Mouse (Mus musculus) kidney, embryonic 14.5 days (tissue): ENCODE measurements around the gene Zfp335. TPM values are rescaled to one million over a fixed set of nuclear protein-coding genes. Genes with fewer than 3 reads are reported as not detected.

Experiments
- ATAC-seq: fragments of 200-750 bp; cut with Nextera tagmentation; 2 replicates; pipeline ENCODE4 v1.8.0; 2017; ENCODE audit warnings: moderate number of reproducible peaks, mild to moderate bottlenecking, moderate TSS enrichment, moderate library complexity; ENCODE audit not compliant: low FRiP score, low TSS enrichment
- H3K27ac ChIP-seq: fragments of 300-500 bp; sonication (generic); 2 replicates; pipeline ENCODE4 v1.5.1; 2014; ENCODE audit warnings: low read depth, mild to moderate bottlenecking, low read length, moderate library complexity, mixed read lengths
- H3K27me3 ChIP-seq: fragments of 300-500 bp; sonication (generic); 2 replicates; pipeline ENCODE4 v1.6.1; 2014; ENCODE audit warnings: mild to moderate bottlenecking, low read length; ENCODE audit not compliant: control insufficient read depth, insufficient read depth
- H3K36me3 ChIP-seq: fragments of 300-500 bp; sonication (generic); 2 replicates; pipeline ENCODE4 v1.6.1; 2014; ENCODE audit warnings: low read length, mixed read lengths; ENCODE audit not compliant: control insufficient read depth, insufficient read depth
- H3K4me1 ChIP-seq: fragments of 300-500 bp; sonication (generic); 2 replicates; pipeline ENCODE4 v1.6.1; 2014; ENCODE audit warnings: low read length, mixed read lengths; ENCODE audit not compliant: control insufficient read depth, insufficient read depth
- H3K4me2 ChIP-seq: fragments of 300-500 bp; sonication (generic); replicated peaks from 2 replicates; pipeline ENCODE4 v1.6.1; 2014; ENCODE audit warnings: low read depth, mild to moderate bottlenecking, low read length
- H3K4me3 ChIP-seq: fragments of 300-500 bp; sonication (generic); 2 replicates; pipeline ENCODE4 v1.5.1; 2014; ENCODE audit warnings: mild to moderate bottlenecking, low read length
- H3K9ac ChIP-seq: fragments of 300-500 bp; sonication (generic); 2 replicates; pipeline ENCODE4 v1.6.1; 2014; ENCODE audit warnings: low read depth, mild to moderate bottlenecking, low read length, moderate library complexity
- H3K9me3 ChIP-seq: fragments of 300-500 bp; sonication (generic); 2 replicates; pipeline ENCODE4 v1.6.1; 2016; ENCODE audit warnings: low read length; ENCODE audit not compliant: control insufficient read depth
- WGBS: fragments of 180-500 bp; shearing (Covaris S2); extraction: QIAGEN DNeasy Blood & Tissue Kit; methylation state at CpG from one replicate; pipeline ENCODE4 v1.1.7; 2014; 5-methylcytosine and 5-hydroxymethylcytosine counted together
- polyA plus RNA-seq: library from polyadenylated mRNA; unstranded; fragments of >200 nt; fragmentation: Nextera tagmentation; extraction: Ambion mirVana; gene quantifications from 2 replicates; pipeline ENCODE4 v1.2.1, GENCODE M21; 2014

The Zfp335 gene
- polyA plus RNA-seq, 1 experiment from 2014 or later = 13.8 TPM

DNA sequence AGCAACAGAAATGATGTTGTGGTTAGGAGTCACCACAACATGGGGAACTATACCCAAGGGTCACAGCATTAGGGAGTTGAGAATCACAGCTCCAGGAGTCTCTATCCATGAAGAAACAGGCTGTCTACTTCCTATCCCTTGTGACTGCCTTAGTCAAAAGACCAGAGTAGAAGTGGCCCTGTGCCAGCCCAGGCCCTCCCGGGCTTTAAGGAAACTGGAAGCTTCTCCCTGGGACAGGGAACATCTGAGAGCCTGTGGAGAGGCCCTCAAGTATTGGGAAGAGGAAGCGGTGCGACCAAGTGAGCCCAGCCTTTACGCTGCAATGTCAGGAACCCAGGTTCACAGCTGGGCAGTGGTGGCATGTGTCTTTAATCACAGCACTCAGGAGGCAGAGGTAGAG is 24.4 kb upstream of the Zfp335 start:
- no peaks in the 10 kb centered on the region for H3K9me3 ChIP-seq
- H3K4me3 ChIP-seq = no peak overlapping the region
- peaks cover 8% of the 10 kb centered on the region; the same call in 1 of the 2 replicates for H3K27me3 ChIP-seq
- ATAC-seq = no peak
- H3K9ac ChIP-seq = no peak overlapping the region
- H3K4me1 ChIP-seq = peaks cover 26% of the 10 kb centered on the region
- 87% methylated on average over 4 of the region's 4 CpGs for WGBS
- no peak overlapping the region for H3K4me2 ChIP-seq
- no peak overlapping the region for H3K27ac ChIP-seq
- no peaks in the 10 kb centered on the region for H3K36me3 ChIP-seq

DNA sequence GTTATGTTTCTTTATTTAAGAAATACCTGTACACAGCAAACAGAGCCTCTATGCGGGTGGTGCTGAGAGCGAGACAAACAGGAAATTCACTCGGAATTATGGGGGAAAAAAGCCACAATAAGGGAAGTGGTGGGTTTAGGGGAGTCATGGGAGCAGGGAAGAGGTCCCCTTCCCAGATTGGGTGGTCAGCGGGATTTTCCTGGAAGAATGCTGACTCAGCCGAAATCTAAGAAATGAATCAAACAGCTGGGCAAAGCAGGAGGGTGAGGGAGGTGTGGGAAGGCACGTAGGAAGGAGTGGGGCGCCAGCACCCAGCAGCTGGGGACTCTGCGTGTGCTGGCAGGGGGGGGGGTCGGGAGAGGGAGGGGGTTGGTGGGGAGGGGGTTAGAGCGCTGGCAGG is 22.0 kb upstream of the Zfp335 start:
- Histone ChIP-seq H3K27ac (no peak overlapping the region), H3K9ac (no peak overlapping the region), H3K4me3 (no peak overlapping the region), H3K27me3 (peaks cover 4% of the 10 kb centered on the region; the same call in 1 of the 2 replicates), H3K4me2 (no peak overlapping the region), H3K4me1 (peaks cover 4% of the 10 kb centered on the region), H3K9me3 (no peaks in the 10 kb centered on the region), H3K36me3 (no peaks in the 10 kb centered on the region)
- no peak for ATAC-seq
- WGBS = 40% methylated on average over 10 of the region's 10 CpGs

DNA sequence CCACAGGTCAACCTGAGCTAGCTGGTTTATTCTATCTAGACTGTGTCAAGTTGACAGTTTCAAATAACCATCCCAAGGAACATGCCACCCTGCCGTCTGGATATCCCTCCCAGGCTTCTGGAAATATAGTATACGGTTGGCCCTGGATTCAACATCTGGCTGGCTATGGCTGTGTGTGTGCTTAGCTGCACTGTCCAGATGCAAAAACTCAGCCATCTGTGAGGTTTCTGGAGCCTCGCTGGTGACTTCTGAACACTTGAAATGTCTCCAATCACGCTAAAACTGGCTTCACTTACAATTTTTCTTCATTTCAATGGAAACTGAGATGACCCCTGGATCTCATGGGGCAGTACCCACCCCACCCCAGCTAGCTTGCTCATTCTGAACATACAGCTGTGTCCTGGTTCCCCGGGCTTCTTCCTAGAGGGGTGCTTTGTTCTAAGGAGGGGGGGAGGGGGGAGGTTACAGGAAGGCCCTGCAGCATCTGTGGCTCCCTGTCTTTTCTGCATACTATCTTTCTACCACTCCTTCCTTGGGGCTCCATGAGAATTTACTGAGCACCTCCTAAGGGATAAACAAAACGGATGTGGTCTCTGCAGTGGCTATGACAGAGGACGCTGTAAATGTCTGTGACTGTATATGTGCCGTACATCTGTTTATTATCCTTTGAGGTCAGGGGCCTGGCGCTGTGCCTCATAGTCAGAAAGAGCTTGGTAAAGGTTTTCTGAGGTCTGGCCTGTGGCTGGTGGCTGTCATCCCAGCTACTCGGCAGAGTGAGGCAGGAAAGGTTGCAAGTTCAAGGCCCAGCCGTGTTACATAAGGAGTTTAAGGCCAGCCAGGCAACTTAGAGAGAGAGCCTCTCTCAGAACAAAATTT is 19.4 kb upstream of the Zfp335 start:
- Histone ChIP-seq H3K27ac (no peak overlapping the region), H3K27me3 (0 out of 2 replicates have a peak, but pooled peaks cover 4% of the 10 kb centered on the region), H3K36me3 (no peaks in the 10 kb centered on the region), H3K9me3 (no peaks in the 10 kb centered on the region), H3K4me2 (no peak overlapping the region), H3K4me1 (no peaks in the 10 kb centered on the region), H3K4me3 (no peak overlapping the region), H3K9ac (no peak overlapping the region)
- ATAC-seq = 0 out of 2 replicates have a peak, but pooled peaks have one; percentile 15
- 35% methylated on average over 11 of the region's 11 CpGs for WGBS

DNA sequence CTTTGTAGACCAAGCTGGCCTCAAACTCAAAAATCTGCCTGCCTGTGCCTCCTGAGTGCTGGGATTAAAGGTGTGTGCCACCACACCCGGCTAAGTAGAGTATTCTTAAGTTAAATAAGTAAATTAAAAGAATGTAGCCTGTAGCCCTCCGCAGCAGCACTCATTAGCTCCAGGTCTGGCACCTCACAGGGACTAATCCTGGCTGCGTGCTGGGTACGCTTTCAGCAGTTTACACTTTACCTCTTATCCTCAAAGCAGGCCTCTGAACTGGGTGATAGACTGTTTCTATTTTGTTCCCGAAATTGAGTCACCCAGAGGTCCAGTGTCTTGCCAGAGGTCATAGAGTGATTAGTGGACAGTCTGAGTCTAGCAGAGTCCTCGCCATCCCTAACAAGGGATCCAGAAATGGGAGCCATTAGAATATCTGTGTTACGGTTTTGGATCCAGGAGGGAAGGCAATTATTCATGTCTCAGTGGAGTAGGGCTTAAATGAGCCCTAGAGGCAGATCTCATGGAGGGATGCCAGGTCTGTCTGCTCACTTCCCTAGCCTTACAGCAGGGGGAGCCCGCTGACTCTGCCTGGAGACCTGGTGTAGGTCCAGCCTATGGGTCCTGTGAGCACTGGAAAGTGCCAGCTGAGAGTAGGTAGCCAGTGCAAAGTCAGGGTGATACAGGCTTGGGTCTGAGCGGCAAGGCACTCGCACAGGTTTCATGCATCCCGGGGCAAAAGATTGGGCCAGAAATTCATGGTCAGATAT is 12.7 kb upstream of the Zfp335 start:
- Histone ChIP-seq H3K27ac (no peak overlapping the region), H3K36me3 (peaks cover 4% of the 10 kb centered on the region; the same call in 1 of the 2 replicates), H3K27me3 (no peaks in the 10 kb centered on the region), H3K4me1 (peaks cover 4% of the 10 kb centered on the region; the same call in 1 of the 2 replicates), H3K4me2 (no peak overlapping the region), H3K9ac (no peak overlapping the region), H3K9me3 (no peaks in the 10 kb centered on the region), H3K4me3 (no peak overlapping the region)
- ATAC-seq = peak; percentile 69; the same call in 1 of the 2 replicates
- WGBS = 37% methylated on average over 11 of the region's 11 CpGs

DNA sequence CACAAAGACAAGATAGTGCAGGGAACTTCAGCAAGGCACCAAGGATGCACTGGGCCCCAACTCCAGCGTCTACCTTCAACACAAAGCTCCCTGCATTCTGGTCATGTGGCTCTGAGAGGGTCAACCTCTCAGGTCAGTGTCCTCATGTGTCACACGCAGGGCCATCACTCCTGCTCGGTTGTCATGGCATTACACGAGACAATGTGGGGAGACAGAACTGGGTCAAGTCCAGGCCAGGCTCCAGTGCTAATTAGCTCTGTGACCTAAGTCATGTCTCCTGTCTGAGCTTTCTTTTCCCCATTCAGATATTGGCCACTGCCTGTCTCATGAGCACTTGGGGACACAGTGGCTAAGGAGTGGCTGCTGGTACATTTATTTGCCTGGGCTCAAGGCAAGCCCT is 11.7 kb upstream of the Zfp335 start:
- peaks cover 4% of the 10 kb centered on the region; the same call in 1 of the 2 replicates for H3K36me3 ChIP-seq
- no peak overlapping the region for H3K9ac ChIP-seq
- H3K4me2 ChIP-seq = no peak overlapping the region
- no peak overlapping the region for H3K27ac ChIP-seq
- ATAC-seq = no peak
- no peaks in the 10 kb centered on the region for H3K9me3 ChIP-seq
- no peaks in the 10 kb centered on the region for H3K27me3 ChIP-seq
- WGBS = 38% methylated on average over 4 of the region's 4 CpGs
- peaks cover 4% of the 10 kb centered on the region; the same call in 1 of the 2 replicates for H3K4me1 ChIP-seq
- H3K4me3 ChIP-seq = no peak overlapping the region

DNA sequence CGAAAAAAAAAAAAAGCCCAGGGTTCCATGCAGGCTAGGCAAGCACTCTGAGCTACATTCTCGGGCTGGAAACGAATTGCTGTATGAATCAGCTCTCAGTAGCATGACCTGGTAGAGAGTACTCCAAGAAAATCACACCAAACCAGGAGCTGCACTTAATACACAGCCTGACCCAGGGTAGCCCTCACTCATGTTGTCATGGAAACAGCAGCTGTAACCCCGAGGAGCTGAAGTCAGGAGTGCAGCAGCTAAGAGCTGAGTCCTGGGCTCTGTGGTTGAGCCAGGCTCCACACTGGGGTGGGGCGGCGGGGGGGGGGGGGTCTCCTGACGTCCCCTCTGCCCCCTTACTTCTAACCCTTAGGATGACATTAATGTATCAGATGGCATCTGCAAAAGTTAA is 10.4 kb upstream of the Zfp335 start:
- H3K27ac ChIP-seq = no peak overlapping the region
- no peak overlapping the region for H3K9ac ChIP-seq
- H3K4me3 ChIP-seq = no peak overlapping the region
- peaks cover 4% of the 10 kb centered on the region; the same call in 1 of the 2 replicates for H3K4me1 ChIP-seq
- ATAC-seq = no peak
- no peaks in the 10 kb centered on the region for H3K27me3 ChIP-seq
- no peak overlapping the region for H3K4me2 ChIP-seq
- H3K36me3 ChIP-seq = peaks cover 4% of the 10 kb centered on the region; the same call in 1 of the 2 replicates
- H3K9me3 ChIP-seq = no peaks in the 10 kb centered on the region
- 56% methylated on average over 7 of the region's 7 CpGs for whole genome bisulfite sequencing

DNA sequence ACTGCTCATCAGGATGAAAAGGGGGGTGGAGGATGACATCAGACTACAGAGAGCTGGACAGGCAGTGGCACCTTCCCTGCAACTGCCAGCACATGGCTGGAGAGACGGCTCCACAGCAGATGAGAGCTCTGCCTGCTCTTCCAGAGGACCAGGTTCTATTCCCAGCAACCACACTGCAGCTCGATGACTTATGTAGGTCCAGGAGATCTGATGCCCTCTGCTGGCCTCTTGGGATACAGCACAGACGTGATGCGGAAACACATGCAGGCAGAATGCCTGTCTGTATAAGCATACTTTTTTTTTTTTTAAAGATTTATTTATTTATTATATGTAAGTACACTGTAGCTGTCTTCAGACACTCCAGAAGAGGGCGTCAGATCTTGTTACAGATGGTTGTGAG is 6.8 kb upstream of the Zfp335 start:
- H3K4me1 ChIP-seq = no peaks in the 10 kb centered on the region
- 72% methylated on average over 4 of the region's 5 CpGs for WGBS
- H3K36me3 ChIP-seq = peaks cover 4% of the 10 kb centered on the region; the same call in 1 of the 2 replicates
- no peaks in the 10 kb centered on the region for H3K27me3 ChIP-seq
- H3K4me3 ChIP-seq = no peak overlapping the region
- ATAC-seq = no peak
- H3K9me3 ChIP-seq = no peaks in the 10 kb centered on the region
- H3K27ac ChIP-seq = no peak overlapping the region
- no peak overlapping the region for H3K4me2 ChIP-seq
- no peak overlapping the region for H3K9ac ChIP-seq

DNA sequence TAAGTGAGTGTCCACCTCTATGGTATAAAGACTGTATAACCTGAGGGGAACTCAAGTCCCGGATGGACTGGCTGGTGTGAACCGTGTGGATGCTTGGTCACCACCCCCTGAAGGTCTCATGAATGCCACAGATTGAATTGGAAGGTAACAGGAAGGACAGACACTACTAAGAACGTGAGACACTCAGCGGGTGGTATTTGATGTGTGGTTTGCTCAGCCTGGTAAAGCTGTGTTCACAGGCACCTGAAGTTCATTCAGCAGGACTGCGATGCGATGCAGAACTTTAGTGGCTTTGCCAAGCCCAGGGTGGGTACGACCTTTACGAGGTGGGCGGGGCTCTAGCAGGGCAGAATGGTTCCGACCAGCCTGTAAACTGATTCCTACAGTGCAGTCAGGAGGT is 5.8 kb upstream of the Zfp335 start:
- H3K4me2 ChIP-seq = no peak overlapping the region
- no peak overlapping the region for H3K9ac ChIP-seq
- H3K4me3 ChIP-seq = no peak overlapping the region
- H3K36me3 ChIP-seq = peaks cover 4% of the 10 kb centered on the region; the same call in 1 of the 2 replicates
- no peak for ATAC-seq
- no peak overlapping the region for H3K27ac ChIP-seq
- no peaks in the 10 kb centered on the region for H3K27me3 ChIP-seq
- H3K4me1 ChIP-seq = no peaks in the 10 kb centered on the region
- 32% methylated on average over 10 of the region's 10 CpGs for WGBS
- no peaks in the 10 kb centered on the region for H3K9me3 ChIP-seq
